Mouse (Mus musculus) T-helper 1 cell (primary cell): ENCODE results near the gene Wasf3.
"Not testable (repeated sequence)": the region's sequence is repeated elsewhere in the genome, so short reads cannot be mapped to it uniquely, and the experiment has no call there.

Experiments
- in situ Hi-C: fragments of 300-600 bp; cut with MboI, MseI; formaldehyde crosslinking; loops from one replicate; pipeline ENCODE4 v1.15.1; 2025; ENCODE audit warnings: high pct_unique_total_duplicates

The Wasf3 gene

GRCm38 (mm10) chr5:146439152-146439781, 54.5 kb downstream of the Wasf3 start:
- in situ Hi-C loops: no loop called here

GRCm38 (mm10) chr5:146440273-146440672, 55.5 kb downstream of the Wasf3 start:
- in situ Hi-C loops: no loop called here

- in situ Hi-C loops: no loop called here
Observed at GRCm38 (mm10) chr5:146442767-146443166, 58.0 kb downstream of the Wasf3 start.

- in situ Hi-C loops: no loop called here
Observed at GRCm38 (mm10) chr5:146446633-146447032, 61.8 kb downstream of the Wasf3 start.

- in situ Hi-C loops: no loop called here
Observed at GRCm38 (mm10) chr5:146451592-146452254, 66.9 kb downstream of the Wasf3 start.

GRCm38 (mm10) chr5:146453556-146453955, 68.8 kb downstream of the Wasf3 start:
- in situ Hi-C loops: no loop called here

- in situ Hi-C loops: no loop called here
Observed at GRCm38 (mm10) chr5:146461612-146462011, 76.8 kb downstream of the Wasf3 start.

- in situ Hi-C loops: no loop called here
Observed at GRCm38 (mm10) chr5:146466663-146467062, 81.9 kb downstream of the Wasf3 start.

GRCm38 (mm10) chr5:146468311-146468710, 83.5 kb downstream of the Wasf3 start:
- in situ Hi-C loops: no loop called here

- in situ Hi-C loops: no loop called here
Observed at GRCm38 (mm10) chr5:146470821-146471220, 86.0 kb downstream of the Wasf3 start.

GRCm38 (mm10) chr5:146471311-146471710, 86.5 kb downstream of the Wasf3 start:
- in situ Hi-C loops: no loop called here

- in situ Hi-C loops: no loop called here
Observed at GRCm38 (mm10) chr5:146471821-146472220, 87.0 kb downstream of the Wasf3 start.

GRCm38 (mm10) chr5:146479564-146479963, 94.8 kb downstream of the Wasf3 start:
- in situ Hi-C loops: loop anchor here (5.0 kb wide), 1 partner anchor 297 kb away; no protein-coding TSS in a partner anchor

GRCm38 (mm10) chr5:146481665-146482064, 96.9 kb downstream of the Wasf3 start, which contains the start of gene Gm6408:
Gene Gm6408 (plus strand): TSS chr5:146481965.
- in situ Hi-C loops: loop anchor here (5.0 kb wide), 1 partner anchor 319 kb away; the partner anchor contains the start of gene Gm5565

GRCm38 (mm10) chr5:146488959-146489358, 104.2 kb downstream of the Wasf3 start:
- in situ Hi-C loops: not testable (repeated sequence)

- in situ Hi-C loops: not testable (repeated sequence)
Observed at GRCm38 (mm10) chr5:146491063-146491462, 106.3 kb downstream of the Wasf3 start, which contains the start of gene Gm6370. Gene Gm6370 (plus strand): TSS chr5:146491363.

- in situ Hi-C loops: not testable (repeated sequence)
Observed at GRCm38 (mm10) chr5:146502099-146502498, 117.3 kb downstream of the Wasf3 start, which contains the start of gene 4930449I24Rik. Gene 4930449I24Rik (plus strand): TSS chr5:146502399.

GRCm38 (mm10) chr5:146513823-146514222, 129.0 kb downstream of the Wasf3 start, which contains the start of gene Gm3402:
Gene Gm3402 (plus strand): TSS chr5:146514123.
- in situ Hi-C loops: not testable (repeated sequence)
